Mouse (Mus musculus) myocyte (in vitro differentiated cells): ENCODE data around the gene Tmem69. TPM values are rescaled to one million over a fixed set of nuclear protein-coding genes. Genes with fewer than 3 reads are reported as not detected.

Experiments
- H3K27me3 ChIP-seq: one replicate; pipeline ENCODE4 v1.6.1; 2011; ENCODE audit not compliant: control insufficient read depth, insufficient read depth, insufficient read length
- H3K36me3 ChIP-seq: one replicate; pipeline ENCODE4 v1.6.1; 2011; ENCODE audit not compliant: control insufficient read depth, insufficient read depth
- H3K4me2 ChIP-seq: one replicate; pipeline ENCODE4 v1.6.1; 2011; ENCODE audit warnings: low read depth, control low read depth
- H3K4me3 ChIP-seq: one replicate; pipeline ENCODE4 v1.5.1; 2011; ENCODE audit warnings: mild to moderate bottlenecking, control low read depth, moderate library complexity
- H3K79me2 ChIP-seq: one replicate; pipeline ENCODE4 v1.6.1; 2011; ENCODE audit not compliant: control insufficient read depth, insufficient read depth
- H3ac ChIP-seq: one replicate; pipeline ENCODE4 v1.6.1; 2011; ENCODE audit not compliant: control insufficient read depth, insufficient read length
- CEBPB ChIP-seq: IDR thresholded peaks from 2 replicates; pipeline ENCODE4 v1.6.1; 2011; ENCODE audit warnings: mild to moderate bottlenecking, moderate library complexity; ENCODE audit not compliant: poor library complexity, insufficient read depth, severe bottlenecking
- E2F4 ChIP-seq: IDR thresholded peaks from one replicate; pipeline ENCODE4 v1.6.1; 2011; ENCODE audit warnings: mild to moderate bottlenecking, control low read depth, moderate library complexity; ENCODE audit not compliant: insufficient read depth
- MAX ChIP-seq: IDR thresholded peaks from one replicate; pipeline ENCODE4 v1.6.1; 2011; ENCODE audit warnings: low read depth, mild to moderate bottlenecking, control low read depth
- MYOD1 ChIP-seq, 3 experiments: IDR thresholded peaks; one replicate each; pipeline ENCODE4 v1.6.1; 2011; ENCODE audit warnings: control low read depth in 2 of 3, low read depth in 2 of 3, mild to moderate bottlenecking in 2 of 3, moderate library complexity in 1 of 3; ENCODE audit not compliant: insufficient read length in 2 of 3, control insufficient read depth in 1 of 3
- MYOG ChIP-seq, 3 experiments: IDR thresholded peaks; one replicate each; pipeline ENCODE4 v1.6.1; 2011; ENCODE audit warnings: control low read depth in 2 of 3, low read depth in 2 of 3, mild to moderate bottlenecking in 2 of 3; ENCODE audit not compliant: insufficient read length in 2 of 3, control insufficient read depth in 1 of 3, insufficient read depth in 1 of 3
- POLR2A ChIP-seq: IDR thresholded peaks from one replicate; pipeline ENCODE4 v1.6.1; 2011; ENCODE audit warnings: low read depth, mild to moderate bottlenecking, control low read depth, moderate library complexity; ENCODE audit not compliant: insufficient read length
- POLR2AphosphoS2 ChIP-seq: IDR thresholded peaks from one replicate; pipeline ENCODE4 v1.6.1; 2011; ENCODE audit warnings: low read depth, control low read depth; ENCODE audit not compliant: insufficient read length
- REST ChIP-seq: IDR thresholded peaks from one replicate; pipeline ENCODE4 v1.6.1; 2011; ENCODE audit warnings: mild to moderate bottlenecking, control low read depth, moderate library complexity; ENCODE audit not compliant: insufficient read depth, insufficient read length
- SRF ChIP-seq: IDR thresholded peaks from one replicate; pipeline ENCODE4 v1.6.1; 2011; ENCODE audit warnings: low read depth; ENCODE audit not compliant: control insufficient read depth, insufficient read length
- TCF12 ChIP-seq: IDR thresholded peaks from one replicate; pipeline ENCODE4 v1.6.1; 2011; ENCODE audit warnings: mild to moderate bottlenecking, control low read depth; ENCODE audit not compliant: poor library complexity, insufficient read depth, severe bottlenecking
- TCF3 ChIP-seq: IDR thresholded peaks from one replicate; pipeline ENCODE4 v1.6.1; 2011; ENCODE audit warnings: low read depth, control low read depth; ENCODE audit not compliant: insufficient read length
- USF1 ChIP-seq: IDR thresholded peaks from one replicate; pipeline ENCODE4 v1.6.1; 2011; ENCODE audit warnings: low read depth, mild to moderate bottlenecking, control low read depth, moderate library complexity
- polyA plus RNA-seq: library from polyadenylated mRNA; unstranded; fragments of >200 nt; fragmentation: generic; extraction: Trizol; gene quantifications from one replicate; pipeline ENCODE4 v1.2.1, GENCODE M21; 2012; ENCODE audit warnings: missing spikeins

Tmem69 gene
- polyA plus RNA-seq, 1 experiment, result 17.0 TPM

DNA sequence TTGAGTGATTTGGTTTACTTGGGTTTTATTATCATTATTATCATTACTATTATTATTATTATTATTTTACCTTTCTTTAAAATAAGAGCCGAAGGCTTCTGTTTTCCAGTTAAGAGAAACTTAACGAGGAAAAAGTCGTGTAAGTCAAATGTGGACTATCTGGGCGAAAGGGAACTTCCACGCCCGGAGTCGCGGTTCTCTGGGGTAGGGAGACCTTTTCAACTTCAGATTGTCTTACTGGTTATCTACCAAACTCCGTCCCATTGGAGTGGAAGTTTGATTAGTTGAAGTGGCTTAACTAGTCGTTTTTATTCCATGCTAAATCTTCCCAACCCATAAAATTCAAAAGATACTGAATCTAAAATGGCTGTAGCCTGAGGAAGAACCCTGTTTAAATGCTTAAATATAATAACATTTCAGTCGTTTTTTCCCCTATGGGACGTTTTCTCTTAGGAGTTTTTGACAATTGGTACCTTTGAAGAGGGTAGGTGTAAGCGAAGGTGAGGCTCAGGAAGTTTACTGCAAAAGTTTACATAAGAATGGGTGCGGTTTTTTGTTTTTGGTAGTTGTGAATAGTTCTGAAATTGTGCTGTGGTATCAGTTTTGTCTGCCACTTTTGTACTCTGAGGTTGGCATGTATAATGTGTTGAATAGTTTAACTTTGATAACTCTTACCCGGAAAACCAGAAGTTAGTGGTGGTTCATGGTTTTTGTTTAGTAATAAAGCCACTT, 2.6 kb upstream of the Tmem69 start:
- peaks cover 70% of the 10 kb centered on the region for H3K79me2 ChIP-seq
- peak overlapping the region; percentile 46 for H3ac ChIP-seq
- TF ChIP-seq TCF12, result no peak
- no peak for TF ChIP-seq E2F4
- no peak for TF ChIP-seq POLR2A
- no peak for TF ChIP-seq TCF3
- TF ChIP-seq USF1, result no peak
- TF ChIP-seq REST, result no peak
- no peak for TF ChIP-seq CEBPB
- TF ChIP-seq MYOG (IDR thresholded peaks at IDR 0.05; ENCODE audit: control insufficient read depth in 1 of 3, insufficient read depth in 1 of 3, insufficient read length in 2 of 3, low read depth in 2 of 3), result no peak
- no peak for TF ChIP-seq MAX
- TF ChIP-seq MYOD1 (IDR thresholded peaks at IDR 0.05; ENCODE audit: control insufficient read depth in 1 of 3, insufficient read length in 2 of 3, low read depth in 2 of 3), result no peak
- no peak for TF ChIP-seq POLR2AphosphoS2
- no peak for TF ChIP-seq SRF
- H3K27me3 ChIP-seq, result no peaks in the 10 kb centered on the region
- H3K4me2 ChIP-seq, result peak overlapping the region; percentile 89
- peak overlapping the region; percentile 66 for H3K4me3 ChIP-seq
- H3K36me3 ChIP-seq, result peaks cover 3% of the 10 kb centered on the region

DNA sequence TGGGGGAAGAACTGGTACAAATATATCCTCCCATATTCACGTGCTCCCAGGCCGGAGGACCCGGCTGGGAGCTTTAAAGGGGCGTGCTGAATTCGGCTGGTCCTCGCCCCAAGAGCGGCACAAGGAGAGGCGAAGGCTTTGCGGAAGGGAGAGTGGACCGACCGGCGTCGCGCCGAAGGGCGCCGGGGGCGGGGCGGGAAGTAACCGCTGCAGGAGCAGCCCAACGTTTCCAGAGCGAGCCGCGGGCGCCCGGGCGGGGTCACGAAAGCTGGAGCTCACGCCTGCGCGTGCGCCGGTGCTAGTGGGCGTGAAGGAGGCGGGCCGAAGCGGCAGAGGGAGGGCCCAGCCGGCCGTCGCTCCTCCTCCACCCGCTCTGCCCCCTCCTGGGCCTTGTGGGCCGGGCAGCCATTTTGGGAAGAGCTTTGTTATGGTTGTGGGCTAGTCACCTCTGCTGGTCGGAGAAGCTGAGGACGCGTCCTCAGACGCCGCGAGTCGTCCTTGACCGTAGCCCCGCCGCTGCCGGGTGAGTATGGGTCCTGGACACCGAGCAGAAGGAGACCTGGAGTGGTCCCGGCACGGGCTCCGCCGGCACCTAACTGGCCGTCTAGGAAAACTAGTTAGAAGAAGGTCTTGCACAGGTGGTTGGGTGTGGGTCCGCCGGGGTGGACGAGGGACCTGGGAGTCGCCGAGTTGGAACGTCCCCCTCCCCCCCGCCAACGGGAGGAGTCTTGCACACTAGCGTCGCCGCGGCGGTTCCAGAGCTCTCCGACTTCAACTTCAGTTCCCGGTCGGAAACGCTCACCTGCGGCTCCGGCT, 1.8 kb upstream of the Tmem69 start, which contains the start of gene Gpbp1l1:
Gene Gpbp1l1 (plus strand): TSS at position 353 of the 816 bp plus-strand sequence.
- Histone ChIP-seq H3K4me2 (peak within 1 kb of the TSS; percentile 92), H3K4me3 (peak within 1 kb of the TSS; percentile 66), H3ac (peak within 1 kb of the TSS; percentile 46), H3K79me2 (peaks cover 62% of the 10 kb centered on the region), H3K36me3 (peaks cover 8% of the 10 kb centered on the region), H3K27me3 (no peaks in the 10 kb centered on the region)
- TF ChIP-seq POLR2A (peak; percentile 64), SRF (peak; percentile 51), MAX (no peak), E2F4 (no peak), MYOG (IDR thresholded peaks at IDR 0.05; ENCODE audit: control insufficient read depth in 1 of 3, insufficient read depth in 1 of 3, insufficient read length in 2 of 3, low read depth in 2 of 3) (no peak)

DNA sequence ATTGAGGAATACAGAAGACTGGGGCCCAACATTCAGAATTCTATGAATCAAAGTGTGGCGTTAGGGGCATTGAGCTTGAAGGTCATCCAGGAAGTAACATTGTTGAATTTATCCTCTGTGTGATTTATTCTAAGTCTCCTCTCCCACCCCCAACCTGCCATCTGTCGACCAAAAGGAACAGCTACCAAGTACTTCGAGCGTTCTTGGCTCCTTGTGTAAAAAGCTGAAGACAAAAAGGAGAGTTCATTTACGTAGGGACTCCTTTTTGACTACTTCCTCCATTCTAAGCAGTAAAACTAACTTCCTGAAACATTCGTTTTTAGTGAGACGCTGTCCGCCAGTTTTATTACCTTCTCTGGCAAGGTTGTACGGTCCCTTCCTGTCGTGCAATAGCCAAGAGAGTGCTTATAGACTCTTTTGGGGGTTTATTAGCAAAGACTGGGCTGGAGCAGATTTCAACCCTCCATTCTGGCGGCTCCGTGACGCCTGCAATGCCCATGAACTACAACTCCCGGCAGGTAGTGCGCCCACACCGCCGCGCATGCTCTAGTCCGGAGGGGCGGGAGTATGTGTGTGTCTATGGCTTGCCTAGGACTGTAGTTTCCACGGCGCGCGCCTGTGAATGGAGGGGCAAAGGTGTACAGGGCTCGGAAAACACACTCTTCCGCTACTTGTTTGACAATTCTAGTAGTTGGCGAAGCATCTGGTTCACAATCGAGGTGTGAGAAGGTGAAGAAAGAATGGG, 997 bp upstream of the Tmem69 start:
- H3K36me3 ChIP-seq, result peaks cover 8% of the 10 kb centered on the region
- peak overlapping the region; percentile 66 for H3K4me3 ChIP-seq
- H3K79me2 ChIP-seq, result peaks cover 54% of the 10 kb centered on the region
- H3ac ChIP-seq, result peak overlapping the region; percentile 46
- H3K27me3 ChIP-seq, result no peaks in the 10 kb centered on the region
- peak overlapping the region; percentile 92 for H3K4me2 ChIP-seq
- TF ChIP-seq POLR2A (peak; percentile 63), POLR2AphosphoS2 (peak; percentile 82), SRF (peak; percentile 33), USF1 (no peak)

GRCm38 (mm10) chr4:116553035-116553434, 2.7 kb downstream of the Tmem69 start:
- no peaks in the 10 kb centered on the region for H3K27me3 ChIP-seq
- H3K4me2 ChIP-seq, result no peak overlapping the region
- H3ac ChIP-seq, result no peak overlapping the region
- TF ChIP-seq MYOG (IDR thresholded peaks at IDR 0.05; ENCODE audit: control insufficient read depth in 1 of 3, insufficient read depth in 1 of 3, insufficient read length in 2 of 3, low read depth in 2 of 3) (no peak), MYOD1 (IDR thresholded peaks at IDR 0.05; ENCODE audit: control insufficient read depth in 1 of 3, insufficient read length in 2 of 3, low read depth in 2 of 3) (no peak), USF1 (no peak), E2F4 (no peak), CEBPB (no peak), POLR2AphosphoS2 (no peak), TCF3 (no peak), MAX (no peak), POLR2A (no peak), REST (no peak), TCF12 (no peak), SRF (no peak)
- peaks cover 17% of the 10 kb centered on the region for H3K79me2 ChIP-seq
- no peak overlapping the region for H3K4me3 ChIP-seq
- peaks cover 8% of the 10 kb centered on the region for H3K36me3 ChIP-seq
